Mouse (Mus musculus) kidney, embryonic 16.5 days (tissue): ENCODE measurements at regions not wholly inside any gene's neighbourhood (a gene's known extent, or its start where the extent isn't known, plus 50 kb on each side); places are given as distances from the start of the nearest gene placed in this dataset.

Experiments
- ATAC-seq: fragments of 200-750 bp; cut with Nextera tagmentation; 2 replicates; pipeline ENCODE4 v1.8.0; 2017; ENCODE audit warnings: moderate TSS enrichment; ENCODE audit not compliant: low FRiP score, low TSS enrichment
- H3K27ac ChIP-seq: fragments of 300-500 bp; sonication (generic); 2 replicates; pipeline ENCODE4 v1.5.1; 2014; ENCODE audit warnings: low read length
- H3K27me3 ChIP-seq: fragments of 300-500 bp; sonication (generic); 2 replicates; pipeline ENCODE4 v1.6.1; 2014; ENCODE audit warnings: low read length, control low read depth, mixed read lengths; ENCODE audit not compliant: insufficient read depth
- H3K36me3 ChIP-seq: fragments of 300-500 bp; sonication (generic); 2 replicates; pipeline ENCODE4 v1.6.1; 2014; ENCODE audit warnings: low read length, control low read depth, mixed read lengths; ENCODE audit not compliant: insufficient read depth
- H3K4me1 ChIP-seq: fragments of 300-500 bp; sonication (generic); 2 replicates; pipeline ENCODE4 v1.6.1; 2014; ENCODE audit warnings: low read length, control low read depth, mixed read lengths; ENCODE audit not compliant: insufficient read depth
- H3K4me2 ChIP-seq: fragments of 300-500 bp; sonication (generic); replicated peaks from 2 replicates; pipeline ENCODE4 v1.6.1; 2014; ENCODE audit warnings: low read depth, low read length
- H3K4me3 ChIP-seq: fragments of 300-500 bp; sonication (generic); 2 replicates; pipeline ENCODE4 v1.5.1; 2014; ENCODE audit warnings: mild to moderate bottlenecking, low read length
- H3K9ac ChIP-seq: fragments of 300-500 bp; sonication (generic); replicated peaks from 2 replicates; pipeline ENCODE4 v1.6.1; 2014; ENCODE audit warnings: low read length
- H3K9me3 ChIP-seq: fragments of 300-500 bp; sonication (generic); 2 replicates; pipeline ENCODE4 v1.6.1; 2016; ENCODE audit warnings: low read length, control low read depth
- WGBS: fragments of 180-500 bp; shearing (Covaris S2); extraction: QIAGEN DNeasy Blood & Tissue Kit; methylation state at CpG from one replicate; pipeline ENCODE4 v1.1.7; 2014; 5-methylcytosine and 5-hydroxymethylcytosine counted together

DNA sequence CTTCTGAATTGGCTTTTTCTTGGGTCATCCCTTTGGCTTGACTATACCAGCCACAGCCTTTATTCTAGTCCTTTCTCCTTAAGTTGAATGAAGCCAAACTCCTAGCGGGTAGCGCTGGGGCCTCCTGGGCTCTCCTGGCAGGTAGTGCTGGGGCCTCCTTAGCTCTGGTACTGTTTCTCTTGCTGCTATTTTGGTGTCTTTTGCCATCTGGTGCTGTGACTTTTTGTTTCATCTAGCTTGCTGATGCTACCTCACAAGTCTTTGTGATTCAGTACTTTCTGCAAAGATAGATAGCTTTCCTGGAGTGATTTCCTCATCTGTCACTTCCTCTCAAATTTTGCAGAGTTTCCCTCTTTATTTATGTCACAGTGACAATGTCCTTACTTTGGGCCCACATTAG lies 90.1 kb downstream of the Tmem200c start:
- 95% methylated on average over 2 of the region's 2 CpGs for WGBS
- no peaks in the 10 kb centered on the region for H3K4me1 ChIP-seq

DNA sequence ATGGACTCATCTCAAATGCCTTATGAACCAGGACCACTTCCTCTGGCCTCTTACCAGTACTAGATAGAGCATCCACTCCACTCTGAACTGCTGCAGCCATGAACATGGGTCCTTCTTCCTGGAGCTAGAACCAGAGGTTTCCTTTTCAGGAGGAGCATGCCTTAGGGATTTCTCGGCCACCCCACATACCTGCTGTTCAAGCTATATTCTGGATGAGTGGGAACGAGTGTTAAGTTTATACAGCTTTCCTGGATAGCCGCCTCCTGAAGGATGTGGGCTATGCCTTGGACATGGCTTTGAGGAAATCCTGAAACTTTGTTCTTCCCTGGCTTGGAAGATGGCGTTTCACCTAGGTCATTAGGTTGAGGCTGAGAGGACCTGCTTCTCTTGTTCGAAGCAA lies 91.8 kb downstream of the Tmem200c start:
- no peaks in the 10 kb centered on the region for H3K9me3 ChIP-seq
- H3K4me2 ChIP-seq = no peak overlapping the region
- H3K36me3 ChIP-seq = no peaks in the 10 kb centered on the region
- no peaks in the 10 kb centered on the region for H3K4me1 ChIP-seq
- WGBS = 87% methylated on average over 5 of the region's 5 CpGs
- H3K27ac ChIP-seq = no peak overlapping the region
- H3K9ac ChIP-seq = no peak overlapping the region
- ATAC-seq = no peak
- H3K27me3 ChIP-seq = no peaks in the 10 kb centered on the region
- no peak overlapping the region for H3K4me3 ChIP-seq

More for the DNA sequence above, 90.1 kb downstream of the Tmem200c start:
- no peak overlapping the region for H3K9ac ChIP-seq
- H3K4me2 ChIP-seq = no peak overlapping the region
- no peaks in the 10 kb centered on the region for H3K36me3 ChIP-seq
- H3K27ac ChIP-seq = no peak overlapping the region
- ATAC-seq = no peak
- H3K4me3 ChIP-seq = no peak overlapping the region
- H3K9me3 ChIP-seq = no peaks in the 10 kb centered on the region
- no peaks in the 10 kb centered on the region for H3K27me3 ChIP-seq

DNA sequence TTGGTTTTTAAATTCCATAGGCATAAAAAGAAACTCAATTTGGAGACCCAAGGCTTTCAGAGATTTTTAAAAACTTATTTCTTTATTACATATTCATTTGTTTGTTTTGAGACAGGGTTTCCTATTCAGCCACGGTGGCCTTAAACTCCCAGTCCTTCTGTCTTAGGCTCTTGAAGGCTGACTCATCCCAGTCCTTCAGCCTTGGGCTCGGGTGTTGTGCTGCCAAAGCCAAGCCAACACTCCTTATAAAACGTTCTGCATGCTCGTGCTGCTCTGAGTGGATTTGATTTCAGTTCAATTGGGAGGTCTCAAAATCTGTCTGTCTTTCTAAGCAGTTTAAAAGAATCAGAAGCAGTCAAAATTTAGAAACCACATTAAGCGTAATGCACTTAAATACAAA lies 96.8 kb downstream of the Tmem200c start:
- no peaks in the 10 kb centered on the region for H3K27me3 ChIP-seq
- no peak for ATAC-seq
- no peak overlapping the region for H3K9ac ChIP-seq
- H3K36me3 ChIP-seq = no peaks in the 10 kb centered on the region
- H3K4me1 ChIP-seq = no peaks in the 10 kb centered on the region
- no peaks in the 10 kb centered on the region for H3K9me3 ChIP-seq
- no peak overlapping the region for H3K4me2 ChIP-seq
- H3K4me3 ChIP-seq = no peak overlapping the region
- WGBS = 72% methylated on average over 5 of the region's 5 CpGs
- H3K27ac ChIP-seq = no peak overlapping the region

DNA sequence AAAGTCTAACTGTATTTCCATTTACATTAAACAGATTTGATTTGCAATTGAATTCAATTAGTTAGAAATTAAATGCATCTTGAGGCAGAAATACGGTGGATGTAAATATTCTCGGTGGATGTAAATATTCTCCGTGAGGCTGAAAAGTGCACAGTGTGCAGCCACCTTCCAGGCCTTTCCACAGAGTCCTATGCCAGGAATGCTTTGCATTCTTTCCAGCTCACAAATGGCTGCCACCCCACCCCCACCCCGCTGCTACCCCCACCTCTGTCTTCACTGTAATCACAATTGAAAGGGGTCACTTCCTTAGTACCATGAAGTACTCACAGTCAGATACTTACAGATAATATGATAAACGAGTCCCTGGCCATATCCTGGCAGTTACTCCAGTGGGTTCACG lies 101.0 kb downstream of the Tmem200c start:
- Histone ChIP-seq H3K4me2 (no peak overlapping the region), H3K27ac (no peak overlapping the region), H3K27me3 (no peaks in the 10 kb centered on the region), H3K4me1 (no peaks in the 10 kb centered on the region), H3K9ac (no peak overlapping the region), H3K9me3 (no peaks in the 10 kb centered on the region), H3K4me3 (no peak overlapping the region), H3K36me3 (no peaks in the 10 kb centered on the region)
- 56% methylated on average over 6 of the region's 6 CpGs for WGBS
- ATAC-seq = no peak

DNA sequence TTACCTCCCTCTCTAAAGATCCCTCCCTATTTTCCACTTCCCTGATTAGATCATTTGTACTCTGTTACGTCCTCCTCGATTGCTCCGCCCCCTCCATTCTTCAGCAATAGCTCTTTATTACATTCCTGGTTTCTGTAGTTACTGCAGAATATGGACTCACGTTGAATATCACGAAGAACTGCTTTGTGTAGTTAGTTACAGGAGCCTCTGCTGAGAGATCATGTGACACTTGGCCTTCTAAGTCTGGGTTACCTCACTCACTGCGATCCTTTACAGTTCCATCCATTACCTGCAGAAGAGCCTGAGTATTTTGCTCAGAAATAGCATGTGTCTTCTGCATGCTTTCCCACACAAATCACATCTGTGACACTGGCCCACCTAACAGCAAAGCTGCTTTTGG lies 102.3 kb downstream of the Tmem200c start:
- no peak overlapping the region for H3K27ac ChIP-seq
- H3K9me3 ChIP-seq = no peaks in the 10 kb centered on the region
- no peaks in the 10 kb centered on the region for H3K27me3 ChIP-seq
- no peak overlapping the region for H3K9ac ChIP-seq
- no peaks in the 10 kb centered on the region for H3K4me1 ChIP-seq
- H3K4me3 ChIP-seq = no peak overlapping the region
- 68% methylated on average over 6 of the region's 6 CpGs for WGBS
- H3K36me3 ChIP-seq = no peaks in the 10 kb centered on the region
- no peak overlapping the region for H3K4me2 ChIP-seq
- no peak for ATAC-seq

DNA sequence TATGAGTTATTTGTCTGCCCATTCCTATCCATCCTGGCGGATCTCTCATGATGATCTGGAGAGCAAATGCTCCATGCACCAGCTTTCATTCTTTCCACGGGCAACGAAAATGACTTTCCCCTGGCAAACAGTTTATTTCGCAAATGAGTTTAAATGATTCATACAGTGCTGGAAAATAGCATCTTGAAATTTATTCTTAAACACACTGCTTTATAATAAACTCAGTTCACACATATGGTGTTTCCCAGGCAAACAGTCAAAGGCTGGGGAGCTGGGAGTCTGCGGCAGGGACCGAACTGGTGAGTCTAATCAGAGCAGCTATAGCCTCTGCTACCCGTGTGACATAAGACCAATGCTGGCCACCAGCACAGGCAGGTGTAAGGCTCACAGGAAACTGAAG lies 106.8 kb downstream of the Tmem200c start:
- Histone ChIP-seq H3K9ac (no peak overlapping the region), H3K4me2 (no peak overlapping the region), H3K27me3 (no peaks in the 10 kb centered on the region), H3K36me3 (no peaks in the 10 kb centered on the region), H3K4me3 (no peak overlapping the region), H3K9me3 (no peaks in the 10 kb centered on the region), H3K27ac (no peak overlapping the region), H3K4me1 (no peaks in the 10 kb centered on the region)
- 85% methylated on average over 7 of the region's 7 CpGs for WGBS
- ATAC-seq = no peak

DNA sequence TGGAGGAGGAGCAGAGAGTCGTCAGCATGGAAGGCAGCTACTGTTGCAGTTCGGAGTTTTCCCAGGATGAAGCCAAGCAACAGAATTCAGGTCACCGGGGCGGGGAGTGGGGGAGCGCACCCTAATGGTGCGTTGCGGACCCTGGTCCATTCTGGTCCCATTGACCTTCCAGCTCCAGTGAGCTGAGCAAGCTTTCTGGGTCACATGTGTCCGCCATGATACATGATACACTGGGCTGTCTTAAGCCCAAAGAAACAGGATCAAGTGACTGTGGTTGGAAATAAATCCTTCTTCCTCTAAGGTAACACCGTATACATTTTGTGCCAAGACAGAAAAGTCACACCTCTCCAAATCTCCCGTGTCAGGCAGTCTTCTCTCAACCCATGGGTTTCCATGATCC lies 107.6 kb downstream of the Tmem200c start:
- Histone ChIP-seq H3K36me3 (no peaks in the 10 kb centered on the region), H3K4me1 (no peaks in the 10 kb centered on the region), H3K9me3 (no peaks in the 10 kb centered on the region), H3K9ac (no peak overlapping the region), H3K4me3 (no peak overlapping the region), H3K27ac (no peak overlapping the region), H3K27me3 (no peaks in the 10 kb centered on the region), H3K4me2 (peak overlapping the region; percentile 27)
- 39% methylated on average over 10 of the region's 10 CpGs for WGBS
- peak; percentile 87 for ATAC-seq

DNA sequence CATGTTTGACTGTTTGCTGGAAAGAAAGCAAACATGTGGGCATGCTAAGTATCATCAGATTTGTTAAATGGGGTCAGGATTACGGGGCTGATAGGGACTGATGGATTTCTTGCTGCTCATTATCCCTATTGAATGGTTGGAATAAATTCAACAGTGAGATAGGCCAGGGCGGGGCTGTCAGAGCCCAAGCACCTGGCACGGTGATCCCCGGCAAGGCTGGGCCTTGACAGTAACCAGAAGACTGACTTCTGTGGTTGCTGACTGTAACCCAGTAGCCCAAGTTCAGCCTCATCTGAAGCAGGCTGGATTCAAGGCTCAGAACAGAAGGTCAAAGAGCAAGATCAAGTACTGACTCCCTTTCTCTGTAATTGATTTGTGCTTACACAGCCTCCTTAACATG lies 109.6 kb downstream of the Tmem200c start:
- Histone ChIP-seq H3K4me2 (no peak overlapping the region), H3K36me3 (no peaks in the 10 kb centered on the region), H3K4me1 (no peaks in the 10 kb centered on the region), H3K9ac (no peak overlapping the region), H3K9me3 (no peaks in the 10 kb centered on the region), H3K4me3 (no peak overlapping the region), H3K27me3 (no peaks in the 10 kb centered on the region), H3K27ac (no peak overlapping the region)
- no peak for ATAC-seq
- 51% methylated on average over 4 of the region's 4 CpGs for whole genome bisulfite sequencing

DNA sequence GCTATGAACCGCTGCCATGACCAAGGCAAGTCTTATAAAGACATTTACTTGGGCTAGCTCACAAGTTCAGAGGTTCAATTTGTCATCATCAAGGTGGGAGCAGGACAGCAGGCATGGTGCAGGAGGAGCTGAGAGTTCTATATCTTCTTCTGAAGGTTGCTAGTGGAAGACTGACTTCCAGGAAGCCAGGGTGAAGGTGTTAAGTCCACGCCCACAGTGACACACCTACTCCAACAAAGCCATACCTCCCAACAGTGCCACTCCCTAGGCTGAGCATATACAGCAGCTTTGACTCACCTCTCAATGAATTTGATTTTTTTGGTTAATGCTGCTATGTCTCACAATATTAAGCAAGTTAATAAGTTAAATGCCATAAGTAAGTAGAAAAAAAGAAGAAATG lies 119.2 kb upstream of the Epb41l3 start:
- Histone ChIP-seq H3K9me3 (no peaks in the 10 kb centered on the region), H3K9ac (no peak overlapping the region), H3K36me3 (no peaks in the 10 kb centered on the region), H3K27ac (no peak overlapping the region), H3K27me3 (no peaks in the 10 kb centered on the region), H3K4me3 (no peak overlapping the region), H3K4me2 (no peak overlapping the region), H3K4me1 (no peaks in the 10 kb centered on the region)
- WGBS = 92% methylated on average over 2 of the region's 2 CpGs
- no peak for ATAC-seq

DNA sequence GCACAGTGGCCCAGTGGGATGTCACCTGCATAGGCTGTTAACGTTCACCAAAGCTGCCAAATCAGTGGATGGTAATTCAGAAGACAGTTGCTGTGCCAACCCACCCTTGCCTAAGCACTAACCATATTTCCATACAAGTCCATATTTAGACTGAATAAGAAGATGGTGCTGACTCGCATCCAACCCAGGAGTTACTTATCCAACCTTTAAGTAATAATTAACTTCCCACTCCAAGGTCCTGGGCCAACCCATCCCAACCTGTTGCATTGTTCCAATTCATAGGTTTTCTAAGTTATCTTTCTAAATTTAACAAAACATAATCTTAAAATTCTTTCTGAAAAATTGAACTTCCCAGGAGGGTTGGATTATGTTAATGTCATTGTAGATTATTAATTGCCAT lies 114.3 kb upstream of the Epb41l3 start:
- ATAC-seq = peak; percentile 51; the same call in 1 of the 2 replicates
- Histone ChIP-seq H3K27ac (no peak overlapping the region), H3K27me3 (no peaks in the 10 kb centered on the region), H3K9ac (no peak overlapping the region), H3K4me2 (no peak overlapping the region), H3K4me3 (no peak overlapping the region), H3K9me3 (no peaks in the 10 kb centered on the region), H3K36me3 (no peaks in the 10 kb centered on the region), H3K4me1 (no peaks in the 10 kb centered on the region)
- WGBS = 73% methylated on average over 2 of the region's 2 CpGs

DNA sequence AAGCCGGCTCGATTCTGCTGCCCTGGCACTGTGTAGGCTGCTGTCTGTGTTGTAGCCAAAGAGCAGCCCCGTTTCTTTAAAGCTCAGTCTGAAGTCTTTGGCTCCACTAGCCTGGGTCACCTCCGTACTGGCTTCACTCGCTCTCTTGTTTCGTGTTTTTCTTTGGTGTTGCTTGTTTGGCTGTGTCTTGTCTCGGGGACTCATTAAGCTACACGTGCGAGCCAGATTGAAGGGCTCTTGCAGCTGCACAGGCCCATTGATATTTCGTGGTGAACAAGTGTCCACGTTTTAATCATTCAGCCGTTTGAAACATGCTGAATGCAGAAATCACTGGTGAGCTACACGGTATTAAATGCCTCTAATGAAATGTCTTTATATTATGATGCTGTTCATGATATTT lies 99.9 kb upstream of the Epb41l3 start:
- H3K36me3 ChIP-seq = no peaks in the 10 kb centered on the region
- 57% methylated on average over 13 of the region's 13 CpGs for WGBS
- no peak overlapping the region for H3K27ac ChIP-seq
- H3K4me1 ChIP-seq = no peaks in the 10 kb centered on the region
- no peak overlapping the region for H3K4me2 ChIP-seq
- H3K9ac ChIP-seq = no peak overlapping the region
- no peak overlapping the region for H3K4me3 ChIP-seq
- ATAC-seq = no peak
- H3K9me3 ChIP-seq = no peaks in the 10 kb centered on the region
- no peaks in the 10 kb centered on the region for H3K27me3 ChIP-seq
